Mouse (Mus musculus) neutrophil, adult 5-6 weeks (primary cell): Measurements from ENCODE around the gene Slc4a8. TPM values are rescaled to one million over a fixed set of nuclear protein-coding genes. Genes with fewer than 3 reads are reported as not detected.
"Not testable (repeated sequence)": the region's sequence is repeated elsewhere in the genome, so short reads cannot be mapped to it uniquely, and the experiment has no call there.

ENCODE experiments used
- ATAC-seq: fragments of 151-379, 151-347 bp; 2 replicates; pipeline ENCODE4 v1.8.0; 2017; ENCODE audit warnings: mild to moderate bottlenecking, moderate TSS enrichment; ENCODE audit not compliant: insufficient number of reproducible peaks, poor library complexity, low FRiP score, severe bottlenecking; ENCODE audit errors: extremely low read depth
- total RNA-seq: library from RNA; stranded (forward); fragments of 200-1000 nt; gene quantifications from 2 replicates; pipeline ENCODE4 v1.2.3, GENCODE M21; 2017

Gene Slc4a8
- total RNA-seq, 1 experiment from 2014 or later, result 5.6 TPM

DNA sequence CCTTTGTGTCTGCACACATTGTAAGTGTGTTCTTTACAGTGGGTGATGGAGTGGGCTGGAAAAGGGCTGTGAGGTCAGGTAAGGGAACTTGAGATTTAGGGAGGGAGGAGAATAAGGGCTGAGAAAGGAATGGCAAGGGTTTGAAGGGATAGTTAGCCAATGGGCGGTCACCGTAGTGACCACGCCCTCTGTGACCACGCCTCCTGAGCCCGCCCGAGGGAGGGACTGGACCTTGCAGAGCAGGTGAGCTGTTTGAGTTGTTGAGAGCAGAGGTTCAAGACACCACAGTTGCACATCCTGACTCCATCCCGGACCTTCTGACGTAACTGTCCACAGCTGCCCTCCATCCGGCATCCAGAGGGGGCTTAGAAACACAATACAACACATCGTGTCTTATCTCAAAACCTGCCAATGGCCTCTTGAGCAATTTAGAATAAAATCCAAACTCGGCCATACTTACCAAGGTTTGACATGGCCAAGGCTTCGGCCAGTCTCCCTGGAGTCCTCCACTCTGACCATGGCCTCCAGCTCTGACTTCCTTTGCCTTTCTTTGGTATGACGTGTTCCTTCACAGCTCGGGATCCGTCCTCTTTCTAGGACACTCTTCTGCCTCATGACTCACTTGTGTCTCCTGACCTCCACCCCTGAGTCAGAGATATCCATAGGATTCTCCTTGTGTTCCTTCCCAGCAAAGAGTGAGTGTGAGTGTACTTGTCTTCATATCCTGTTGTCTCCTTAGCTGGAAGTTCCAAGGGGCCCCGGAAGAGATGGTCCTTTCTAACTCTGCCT lies 2.8 kb downstream of the Slc4a8 start:
- no peak for ATAC-seq

DNA sequence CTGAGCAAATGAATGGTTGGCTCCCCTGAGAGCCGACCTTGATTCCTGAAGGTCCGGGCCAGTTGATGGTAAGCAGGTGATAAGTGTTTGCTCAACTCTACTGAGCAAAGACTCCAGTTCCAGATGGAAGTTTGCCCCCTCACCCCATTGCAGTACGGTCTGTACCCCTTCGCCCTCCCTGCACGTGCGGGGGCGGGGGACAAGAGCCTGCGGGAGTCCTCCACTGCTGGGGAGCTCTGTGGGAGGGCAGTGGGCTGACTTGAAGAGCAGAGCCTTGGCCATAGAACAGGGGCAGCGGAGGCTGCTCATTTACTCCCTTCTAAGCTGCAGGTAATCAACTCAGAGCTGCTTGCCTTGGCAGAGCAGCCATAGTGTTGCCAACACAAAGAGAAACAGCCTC lies 5.3 kb downstream of the Slc4a8 start:
- ATAC-seq, result no peak

DNA sequence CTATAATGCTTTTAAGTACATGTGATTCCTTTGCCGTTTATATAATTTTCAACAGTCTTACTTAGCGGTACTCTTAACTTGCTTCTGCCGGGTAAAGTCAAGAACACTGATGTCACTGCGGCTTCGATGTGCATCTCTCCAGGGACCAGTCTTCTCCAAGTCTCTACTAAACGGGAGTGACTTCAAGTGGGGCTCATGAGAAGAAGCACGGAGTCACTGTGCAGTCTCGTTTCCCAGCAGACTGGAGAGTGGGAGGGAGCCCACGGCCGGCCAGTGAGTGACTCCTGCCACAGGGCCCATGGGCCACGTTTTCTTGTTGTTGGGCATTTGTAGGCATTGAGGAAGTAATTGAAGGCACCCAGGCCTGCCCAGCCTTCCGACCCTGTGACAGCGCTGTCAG lies 6.3 kb downstream of the Slc4a8 start:
- no peak for ATAC-seq

DNA sequence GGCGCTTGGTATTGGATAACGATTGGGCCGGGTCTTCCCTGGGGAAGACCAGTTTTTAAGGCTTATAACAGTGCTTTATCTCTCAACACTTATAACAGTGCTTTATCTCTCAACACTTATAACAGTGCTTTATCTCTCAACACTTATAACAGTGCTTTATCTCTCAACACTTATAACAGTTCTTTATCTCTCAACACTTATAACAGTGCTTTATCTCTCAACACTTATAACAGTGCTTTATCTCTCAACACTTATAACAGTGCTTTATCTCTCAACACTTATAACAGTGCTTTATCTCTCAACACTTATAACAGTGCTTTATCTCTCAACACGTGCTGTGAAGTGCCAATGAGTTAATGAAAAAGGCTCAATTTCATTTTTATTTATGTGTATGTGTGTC lies 7.5 kb downstream of the Slc4a8 start:
- not testable (repeated sequence) for ATAC-seq

DNA sequence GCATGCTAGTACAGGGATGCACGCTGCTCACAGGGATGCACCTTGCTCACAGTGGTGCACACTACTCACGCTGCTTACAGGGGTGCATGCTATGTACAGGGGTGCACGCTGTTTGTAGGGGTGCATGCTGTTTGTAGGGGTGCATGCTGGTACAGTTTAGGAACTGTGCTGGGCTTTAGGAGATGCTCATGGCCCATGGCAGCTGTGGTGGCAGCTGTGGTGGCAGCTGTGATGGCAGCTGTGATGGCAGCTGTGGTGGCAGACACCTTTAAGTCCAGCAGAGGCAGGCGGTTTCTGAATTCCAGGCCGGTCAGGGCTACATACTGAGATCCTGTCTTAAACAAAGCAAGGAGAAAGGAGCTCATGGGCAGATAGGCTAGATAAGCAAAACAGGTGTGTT lies 8.8 kb downstream of the Slc4a8 start:
- no peak for ATAC-seq

DNA sequence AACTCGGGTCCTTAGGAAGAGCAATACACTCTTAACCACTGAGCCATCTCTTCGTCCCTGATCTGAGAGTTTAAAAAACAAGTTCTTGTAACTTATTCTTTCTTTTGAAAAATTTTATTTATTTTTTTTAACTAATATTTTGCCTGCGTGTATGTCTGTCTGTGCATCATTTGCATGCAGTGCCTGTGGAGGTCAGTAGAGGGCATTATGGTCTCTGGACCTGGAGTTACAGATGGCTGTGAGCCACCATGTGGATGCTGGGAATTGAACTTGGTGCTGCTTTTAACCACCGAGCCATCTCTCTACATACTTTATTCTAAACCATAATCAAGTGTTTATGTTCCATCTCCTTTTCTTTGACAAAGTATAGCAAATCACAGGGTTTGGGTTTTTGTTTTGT lies 11.1 kb downstream of the Slc4a8 start:
- no peak for ATAC-seq

DNA sequence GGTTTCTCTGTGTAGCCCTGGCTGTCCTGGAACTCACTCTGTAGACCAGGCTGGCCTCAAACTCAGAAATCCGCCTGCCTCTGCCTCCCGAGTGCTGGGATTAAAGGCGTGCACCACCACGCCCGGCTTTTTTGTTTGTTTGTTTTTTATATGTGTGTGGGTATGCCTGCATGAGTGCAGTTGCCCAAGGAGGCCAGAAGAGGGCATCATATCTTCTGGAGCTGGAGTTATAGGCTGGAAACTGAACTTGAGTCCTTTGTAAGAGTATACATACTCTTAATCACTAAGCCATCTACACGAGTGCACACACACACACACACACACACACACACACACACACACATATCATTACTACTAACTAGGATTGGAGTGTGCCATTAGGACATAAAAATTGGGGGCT lies 12.3 kb downstream of the Slc4a8 start:
- ATAC-seq, result not testable (repeated sequence)

DNA sequence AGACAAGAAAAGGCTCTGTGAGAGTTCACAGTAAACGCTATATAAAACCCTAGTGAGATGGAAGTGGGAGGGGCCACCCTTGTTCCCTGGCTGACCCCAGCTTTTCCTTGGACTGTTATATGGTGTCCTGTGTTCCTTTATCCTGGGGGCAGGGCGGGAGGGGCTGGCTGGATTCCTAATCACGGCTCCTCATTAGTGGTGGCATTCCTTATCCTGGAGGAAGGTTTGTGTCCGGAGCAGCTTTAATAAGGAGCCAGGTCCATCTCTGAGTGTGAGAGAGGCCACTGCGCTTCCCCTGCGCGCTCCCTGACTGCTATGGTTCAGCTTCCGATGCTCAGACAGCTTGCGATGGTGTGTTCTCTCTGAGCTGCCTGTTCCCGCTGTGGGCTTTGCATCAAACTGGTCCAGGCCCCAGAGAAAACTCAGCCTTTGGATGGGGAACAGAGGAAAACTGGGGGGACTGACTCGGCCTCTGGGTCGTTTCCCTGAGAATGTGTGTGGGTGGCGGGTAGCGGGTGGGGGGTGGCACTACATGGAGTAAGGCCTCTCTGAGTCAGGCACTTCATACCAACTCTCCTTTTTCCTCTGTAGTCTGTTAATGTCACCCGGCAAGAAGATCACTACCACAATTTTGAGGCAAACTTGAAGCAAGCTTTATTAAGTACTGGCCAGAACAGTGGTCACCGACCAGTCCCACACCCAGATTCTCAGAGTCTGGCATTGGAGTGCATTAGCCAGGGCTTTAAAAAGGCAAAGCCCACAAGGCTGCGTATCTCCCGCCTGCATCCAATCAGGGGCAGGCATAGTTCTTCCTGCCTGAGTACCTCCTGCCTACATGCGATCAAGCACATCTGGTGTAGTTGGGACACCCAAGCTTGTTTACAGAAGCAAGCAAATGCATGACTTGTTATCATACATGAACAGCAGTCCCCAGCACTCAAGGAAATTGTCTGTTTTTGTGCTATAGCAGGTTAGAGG lies 13.9 kb downstream of the Slc4a8 start:
- no peak for ATAC-seq

DNA sequence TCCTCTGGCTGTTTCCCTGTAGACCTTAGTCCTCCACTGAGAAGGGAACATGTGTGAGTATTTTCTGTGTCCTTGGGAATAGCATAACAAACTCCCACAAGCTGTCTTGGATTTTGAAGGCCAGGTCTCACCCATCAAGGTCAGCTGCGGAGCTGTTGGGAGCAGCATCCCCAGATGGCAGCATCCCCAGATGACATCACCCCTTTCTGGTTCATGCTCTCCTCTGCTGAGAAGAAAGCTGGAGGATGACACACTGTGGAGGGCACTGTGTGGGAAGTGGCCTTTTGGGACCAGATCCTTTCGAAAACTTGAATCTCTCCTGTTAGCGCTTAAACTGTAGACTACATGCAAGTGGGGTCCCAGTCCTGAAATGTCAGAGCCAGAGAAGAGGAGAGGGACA lies 14.9 kb downstream of the Slc4a8 start:
- no peak for ATAC-seq

DNA sequence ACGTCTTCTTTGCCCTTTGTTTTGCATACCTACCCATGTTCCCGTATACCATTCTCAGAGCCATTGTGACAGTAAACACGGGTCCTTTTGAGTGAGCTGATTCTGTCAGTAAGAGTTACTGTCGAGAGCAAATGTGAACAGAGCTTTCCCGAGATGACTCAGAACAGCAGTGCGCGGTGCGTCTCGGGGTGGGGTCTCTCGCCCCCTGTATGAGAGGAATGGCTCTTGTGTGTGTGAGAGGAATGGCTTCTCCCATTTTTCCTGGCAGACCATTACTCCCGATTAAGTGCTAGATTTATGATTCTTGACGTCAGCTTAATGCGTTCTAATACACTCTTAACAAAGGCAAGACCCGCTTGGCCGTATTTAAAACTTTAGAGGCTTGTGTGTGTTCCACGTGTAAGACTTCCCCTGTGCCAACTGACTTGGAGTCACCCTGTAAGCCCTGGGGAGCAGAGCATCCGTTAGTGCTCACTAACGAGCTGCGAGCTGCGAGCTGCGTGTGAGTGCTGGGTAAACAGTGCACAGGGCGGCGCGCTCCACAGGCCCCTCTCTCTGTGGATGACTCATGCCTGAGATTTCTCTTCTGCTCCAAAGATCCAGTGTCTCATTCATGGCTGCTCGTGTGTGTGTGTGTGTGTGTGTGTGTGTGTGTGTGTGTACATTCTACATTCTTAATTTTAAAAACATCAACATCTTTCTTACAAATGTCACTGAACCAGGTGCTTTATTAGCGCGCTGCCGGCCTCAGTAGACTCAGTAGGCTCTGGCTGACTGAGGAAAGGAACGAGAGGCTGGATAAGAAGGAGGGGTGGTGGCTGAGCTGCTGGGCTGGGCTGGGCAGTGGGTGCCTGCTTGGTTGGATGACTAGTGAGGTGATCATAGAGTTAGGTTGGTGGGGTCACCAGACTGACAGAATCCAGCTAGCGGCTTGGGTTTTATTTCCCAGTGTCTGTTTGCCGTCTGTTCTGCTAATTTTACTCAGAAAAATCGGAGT lies 15.8 kb downstream of the Slc4a8 start:
- no peak for ATAC-seq

DNA sequence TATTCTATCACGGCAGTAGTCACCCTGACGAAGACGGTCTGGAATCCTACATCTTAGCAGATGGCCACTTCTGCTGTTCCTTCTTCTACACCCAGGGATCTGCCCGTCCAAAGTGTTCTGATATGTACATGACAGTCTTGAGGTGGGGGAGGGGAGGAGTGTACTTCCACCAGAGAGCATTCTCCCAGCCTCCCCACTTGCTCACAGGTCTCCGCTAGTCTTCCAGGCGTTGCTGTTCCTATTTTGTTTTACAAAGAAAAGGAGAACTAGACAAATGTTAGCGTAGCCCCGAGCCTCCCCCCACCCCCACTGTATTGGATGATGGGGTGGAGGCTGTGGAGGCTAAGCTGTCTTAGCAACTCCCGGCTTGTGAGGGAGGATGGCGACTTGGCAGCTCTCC lies 18.3 kb downstream of the Slc4a8 start:
- no peak for ATAC-seq

DNA sequence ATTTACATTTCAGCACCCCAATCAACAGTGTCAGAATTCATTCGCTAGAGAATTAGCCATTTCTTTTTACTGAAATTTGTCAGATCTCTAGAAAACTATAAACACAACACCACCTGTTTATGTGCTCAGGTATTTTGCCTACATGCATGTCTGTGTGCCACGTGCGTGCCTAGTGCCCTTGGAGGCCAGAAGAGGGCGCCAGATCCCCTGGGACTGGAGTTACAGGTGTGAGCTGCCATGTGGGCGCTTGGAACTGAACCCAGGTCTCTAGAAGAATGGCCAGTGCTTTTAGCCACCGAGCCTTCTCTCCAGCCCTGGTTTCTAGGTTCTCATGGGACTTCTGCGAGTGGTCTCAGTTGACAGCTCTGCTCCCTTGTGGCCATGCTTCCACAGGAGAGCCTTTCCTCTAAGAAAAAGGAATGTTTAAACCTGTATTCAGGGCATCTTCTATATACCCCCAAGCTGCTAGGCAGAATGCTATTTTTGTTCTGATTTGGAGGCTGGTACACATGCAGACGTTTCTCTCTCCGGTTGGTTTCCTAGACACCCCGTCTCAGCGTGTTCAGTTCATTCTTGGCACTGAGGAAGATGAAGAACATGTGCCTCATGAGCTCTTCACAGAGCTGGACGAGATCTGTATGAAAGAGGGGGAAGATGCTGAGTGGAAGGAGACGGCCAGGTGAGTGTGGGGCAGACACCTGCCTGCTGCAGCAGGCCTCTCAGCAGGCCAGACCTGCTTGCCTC lies 21.9 kb downstream of the Slc4a8 start:
- no peak for ATAC-seq

DNA sequence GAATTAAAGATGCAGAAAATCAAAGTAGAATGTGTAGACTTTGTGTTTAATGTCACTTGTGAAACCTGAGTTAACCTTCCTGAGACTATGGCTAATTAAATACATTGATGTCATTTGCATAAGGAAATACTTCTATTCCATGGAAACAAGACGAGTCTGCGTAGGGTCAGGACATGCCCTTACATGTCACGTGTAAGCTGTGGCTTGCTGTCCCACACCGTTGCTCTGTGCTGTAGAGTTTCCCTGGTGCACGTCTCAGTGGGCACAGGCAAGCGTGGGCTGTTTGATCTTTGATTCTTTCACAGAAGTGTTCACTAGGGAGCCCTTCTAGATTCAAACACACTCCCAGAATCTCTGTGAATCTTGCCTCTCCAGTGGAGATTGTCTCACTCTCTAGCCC lies 28.7 kb downstream of the Slc4a8 start:
- ATAC-seq, result no peak

DNA sequence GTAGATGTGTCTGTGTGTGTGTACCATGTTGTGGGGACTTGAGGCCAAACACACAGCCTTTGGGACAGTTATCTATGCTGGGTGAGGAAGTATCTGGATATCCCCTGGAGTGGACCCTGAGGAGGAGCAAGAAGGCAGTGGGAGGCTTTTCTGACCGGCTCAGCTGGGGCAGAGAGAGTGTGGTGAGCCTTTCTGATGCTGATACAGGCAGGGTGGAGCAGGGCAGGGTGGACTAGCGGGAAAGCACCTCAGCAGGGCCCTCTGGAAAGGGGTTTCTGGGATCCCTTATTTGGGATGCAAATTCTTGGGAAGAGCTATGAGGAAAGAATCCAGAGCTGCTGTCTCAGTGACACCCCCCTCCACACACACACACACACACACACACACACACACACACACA lies 30.8 kb downstream of the Slc4a8 start:
- ATAC-seq, result no peak

DNA sequence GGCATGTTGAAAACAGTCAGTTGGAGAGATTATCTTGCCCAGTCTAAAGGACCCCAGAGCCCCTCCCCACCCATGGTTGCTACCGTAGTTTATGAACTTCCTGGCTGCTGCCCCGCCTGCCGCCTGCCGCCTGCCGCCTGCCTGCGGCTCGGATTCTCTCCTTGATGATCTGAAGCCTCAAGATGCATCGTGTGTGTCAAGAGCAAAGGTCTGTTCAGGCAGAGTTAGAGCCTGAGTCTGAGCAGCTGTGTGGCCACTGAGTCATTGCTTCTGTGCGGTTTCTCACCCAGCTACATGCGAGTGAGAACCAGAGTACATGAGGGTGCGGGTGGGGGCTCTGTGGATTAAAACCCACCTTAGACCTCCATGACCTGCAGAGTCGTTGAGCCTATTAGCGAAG lies 39.4 kb downstream of the Slc4a8 start:
- ATAC-seq, result no peak

DNA sequence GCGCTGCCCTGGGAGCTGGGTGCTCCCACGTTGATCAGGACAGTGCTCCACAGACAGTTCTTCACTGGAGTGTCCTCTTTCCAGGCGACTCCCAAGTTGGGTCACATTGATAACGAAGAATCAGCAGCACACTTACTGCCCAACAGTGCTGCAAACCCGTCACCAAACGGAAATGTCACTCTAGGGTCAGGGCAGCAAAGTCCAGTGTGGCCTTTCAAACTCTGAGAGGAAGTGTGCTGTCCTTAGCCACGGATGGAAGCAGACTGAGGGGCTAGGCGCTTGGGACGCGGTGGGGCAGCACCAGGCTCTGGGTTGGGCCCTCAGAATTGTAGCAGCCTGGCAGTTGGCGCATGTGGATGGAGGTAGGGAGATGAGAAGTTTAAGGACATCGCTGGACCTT lies 46.5 kb downstream of the Slc4a8 start:
- ATAC-seq, result no peak

DNA sequence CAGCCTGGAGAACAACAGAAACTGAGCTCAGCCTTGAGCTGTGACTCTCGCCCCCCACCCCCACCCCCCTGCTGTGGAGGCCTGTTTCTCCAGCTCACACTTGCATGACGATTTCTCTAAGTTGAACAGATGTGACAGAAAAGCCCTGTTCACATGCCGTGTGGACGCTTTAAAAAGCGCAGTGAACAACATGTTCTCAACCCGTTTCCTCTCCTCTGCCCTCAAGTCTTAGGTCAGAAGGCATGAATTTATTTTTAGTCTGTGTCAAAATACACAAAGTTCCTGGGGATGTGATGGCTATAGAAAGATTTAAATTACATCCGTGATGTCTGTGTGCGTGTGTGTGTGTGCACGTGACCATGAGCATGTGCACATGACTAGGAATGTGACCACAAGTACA lies 46.9 kb downstream of the Slc4a8 start:
- no peak for ATAC-seq

DNA sequence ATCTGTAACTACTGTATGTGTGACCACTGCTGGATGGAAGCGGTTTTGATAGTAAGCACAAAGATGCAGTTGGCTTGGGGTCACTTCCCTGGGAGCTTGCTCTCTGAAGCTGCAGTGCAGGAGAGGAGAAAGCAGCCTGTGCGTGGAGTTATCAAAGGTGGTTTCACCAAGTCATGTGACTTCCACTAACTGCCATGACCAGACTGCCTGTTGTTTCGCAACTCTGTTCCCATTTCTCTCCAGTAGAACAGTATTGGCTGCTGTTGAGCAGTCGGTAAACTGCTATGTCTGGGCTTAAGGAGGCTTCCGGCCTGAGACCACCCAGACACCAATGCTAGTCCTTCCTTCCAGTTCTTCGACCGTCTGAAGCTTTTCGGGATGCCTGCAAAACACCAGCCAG lies 48.7 kb downstream of the Slc4a8 start:
- no peak for ATAC-seq
